Mouse (Mus musculus): ENCODE measurements at regions not wholly inside any gene's neighbourhood (a gene's known extent, or its start where the extent isn't known, plus 50 kb on each side); places are given as distances from the start of the nearest gene placed in this dataset.

DNA sequence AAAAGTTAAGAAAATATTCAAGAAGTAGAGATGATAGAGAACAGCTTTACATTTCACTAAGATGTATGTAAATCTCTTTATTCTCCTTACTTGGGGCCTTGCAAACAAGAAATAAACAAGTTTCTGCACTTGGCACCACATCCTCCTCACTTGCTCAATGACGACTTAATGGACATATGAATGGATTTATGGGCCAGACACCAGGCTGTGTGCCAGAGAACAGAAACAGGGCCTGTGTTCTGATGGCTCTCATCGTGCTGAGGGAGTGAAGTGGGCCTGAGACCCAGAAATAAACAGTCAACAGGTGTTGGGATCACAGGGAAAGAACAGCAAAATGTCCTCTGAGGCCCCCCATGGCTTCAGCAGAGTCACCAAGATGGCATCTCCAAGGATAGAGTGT lies 201.6 kb downstream of the Plpp3 start:
- intact Hi-C loops (cut with DNase I) = no loop called here

GRCm38 (mm10) chr4:105364496-105364895 lies 207.3 kb downstream of the Plpp3 start:
- DNase-seq (ENCODE audit: extremely low spot score in 1 of 2, low spot score in 2 of 2) = no peak
- intact Hi-C loops (cut with DNase I) = no loop called here

More for the DNA sequence above, 201.6 kb downstream of the Plpp3 start:
- no peak for DNase-seq (ENCODE audit: extremely low spot score in 1 of 2, low spot score in 2 of 2)

- intact Hi-C loops (cut with DNase I) = no loop called here
- DNase-seq (ENCODE audit: extremely low spot score in 1 of 2, low spot score in 2 of 2) = no peak
Measured at GRCm38 (mm10) chr4:105365076-105365475, 207.9 kb downstream of the Plpp3 start.

- DNase-seq (ENCODE audit: extremely low spot score in 1 of 2, low spot score in 2 of 2) = no peak
- intact Hi-C loops (cut with DNase I) = no loop called here
Measured at GRCm38 (mm10) chr4:105376591-105376990, 219.4 kb downstream of the Plpp3 start.

GRCm38 (mm10) chr4:105377469-105378187 lies 220.5 kb downstream of the Plpp3 start:
- intact Hi-C loops (cut with DNase I) = no loop called here
- DNase-seq (ENCODE audit: extremely low spot score in 1 of 2, low spot score in 2 of 2) = no peak

DNA sequence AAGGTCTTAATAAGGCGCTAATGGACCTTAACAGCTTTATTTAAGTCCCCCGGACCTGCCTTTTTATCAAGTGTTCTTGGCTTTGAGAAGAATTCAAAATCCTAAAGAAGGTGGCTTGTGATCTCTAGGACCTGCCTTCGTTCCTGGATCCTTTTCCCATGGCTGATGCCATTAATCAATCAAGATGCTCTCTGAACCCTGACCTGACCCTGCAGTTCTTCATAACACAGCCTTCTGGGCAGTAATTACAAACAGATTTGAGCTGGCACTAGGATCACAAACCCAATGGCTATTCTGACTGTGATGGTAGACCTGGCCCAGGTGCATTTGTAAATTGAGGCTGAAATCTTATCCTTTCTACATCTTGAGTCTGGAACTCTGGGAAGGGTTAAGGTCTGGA lies 227.7 kb downstream of the Plpp3 start:
- intact Hi-C loops (cut with DNase I) = no loop called here
- no peak for DNase-seq (ENCODE audit: extremely low spot score in 1 of 2, low spot score in 2 of 2)

GRCm38 (mm10) chr4:105385481-105385880 lies 228.3 kb downstream of the Plpp3 start:
- no peak for DNase-seq (ENCODE audit: extremely low spot score in 1 of 2, low spot score in 2 of 2)
- intact Hi-C loops (cut with DNase I) = no loop called here

DNA sequence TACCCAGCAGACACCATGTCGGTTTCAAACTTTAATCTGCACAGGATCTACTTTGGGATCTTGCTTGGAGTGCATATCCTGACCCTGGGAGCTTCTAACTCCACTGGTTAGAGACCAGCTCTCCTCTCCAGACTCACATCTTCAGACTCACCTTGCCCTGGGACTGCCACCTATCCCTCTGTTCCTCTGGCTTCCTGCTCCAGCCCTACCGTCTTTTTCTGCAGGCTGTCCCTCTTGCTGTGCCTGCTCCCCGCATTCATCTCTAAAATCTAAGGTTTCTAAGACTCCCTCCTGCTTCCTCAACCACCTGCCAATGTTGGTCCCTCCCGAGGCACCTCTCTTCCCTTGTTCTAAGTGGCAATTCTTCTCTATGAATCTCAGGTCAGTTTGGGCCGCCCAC lies 233.2 kb downstream of the Plpp3 start:
- peak in 1 of 2 experiments; percentile 35 for DNase-seq (ENCODE audit: extremely low spot score in 1 of 2, low spot score in 2 of 2)
- intact Hi-C loops (cut with DNase I) = no loop called here

- no peak for DNase-seq (ENCODE audit: extremely low spot score in 1 of 2, low spot score in 2 of 2)
- intact Hi-C loops (cut with DNase I) = no loop called here
Measured at GRCm38 (mm10) chr4:105394366-105394765, 237.2 kb downstream of the Plpp3 start.

DNA sequence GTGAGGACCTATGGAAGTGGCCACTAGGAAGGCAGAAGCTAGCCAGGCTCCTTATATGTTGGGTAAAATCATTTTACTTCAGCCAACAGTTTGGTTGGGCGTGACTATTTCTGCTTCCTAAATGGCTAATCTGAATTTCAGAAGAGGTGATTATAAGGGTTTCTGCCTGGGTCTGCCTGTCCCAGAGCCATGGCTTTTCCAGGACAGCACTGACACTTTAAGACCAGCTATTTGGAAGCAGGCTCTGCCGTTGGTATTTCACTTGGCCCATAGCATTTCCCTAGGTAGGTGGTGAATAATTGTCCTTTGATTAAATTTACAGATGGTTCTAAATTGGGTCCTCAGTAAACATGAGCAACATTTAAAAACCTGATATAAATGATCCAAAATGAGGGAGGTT lies 240.3 kb downstream of the Plpp3 start:
- no peak for DNase-seq (ENCODE audit: extremely low spot score in 1 of 2, low spot score in 2 of 2)
- intact Hi-C loops (cut with DNase I) = no loop called here

DNA sequence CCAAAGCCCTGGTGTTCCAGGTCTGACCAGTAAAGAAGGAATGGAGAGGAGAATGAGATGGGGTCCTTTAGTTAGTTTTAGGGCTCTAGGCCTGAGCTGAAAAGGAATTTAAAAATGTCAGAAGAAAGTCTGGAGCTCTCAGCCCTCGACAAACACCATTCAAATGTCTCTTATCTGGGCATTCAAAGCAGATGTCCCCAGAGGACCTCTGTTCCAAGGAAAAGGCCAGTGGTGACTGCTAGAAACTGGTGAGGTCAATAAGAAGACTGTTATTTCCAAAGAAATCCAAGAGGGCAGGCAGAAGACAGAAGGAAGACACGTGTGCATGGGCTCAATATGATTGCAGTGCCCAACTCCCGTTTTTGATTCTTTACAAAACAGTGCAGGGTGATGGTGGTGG lies 244.9 kb downstream of the Plpp3 start:
- DNase-seq (ENCODE audit: extremely low spot score in 1 of 2, low spot score in 2 of 2) = no peak
- intact Hi-C loops (cut with DNase I) = no loop called here

DNA sequence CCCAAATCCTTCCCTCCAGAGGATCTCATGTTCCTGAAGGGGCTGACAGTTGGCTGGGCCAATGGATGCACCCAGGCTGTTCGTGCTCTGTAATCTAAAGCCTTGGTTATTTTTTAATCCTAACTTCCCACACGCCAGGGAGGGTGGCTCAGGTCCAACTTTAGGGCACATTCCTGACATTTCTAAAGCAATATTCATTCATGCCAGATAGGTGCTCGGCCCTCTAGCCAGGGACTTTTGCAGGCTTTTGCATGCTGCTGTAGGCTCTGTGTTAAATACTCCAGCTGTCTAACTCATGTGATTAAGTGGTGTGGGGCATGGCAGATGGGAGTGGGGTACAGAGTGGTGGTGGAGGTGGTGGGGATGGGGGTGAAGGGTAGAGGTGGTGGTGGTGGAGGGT lies 246.0 kb downstream of the Plpp3 start:
- intact Hi-C loops (cut with DNase I) = no loop called here

DNA sequence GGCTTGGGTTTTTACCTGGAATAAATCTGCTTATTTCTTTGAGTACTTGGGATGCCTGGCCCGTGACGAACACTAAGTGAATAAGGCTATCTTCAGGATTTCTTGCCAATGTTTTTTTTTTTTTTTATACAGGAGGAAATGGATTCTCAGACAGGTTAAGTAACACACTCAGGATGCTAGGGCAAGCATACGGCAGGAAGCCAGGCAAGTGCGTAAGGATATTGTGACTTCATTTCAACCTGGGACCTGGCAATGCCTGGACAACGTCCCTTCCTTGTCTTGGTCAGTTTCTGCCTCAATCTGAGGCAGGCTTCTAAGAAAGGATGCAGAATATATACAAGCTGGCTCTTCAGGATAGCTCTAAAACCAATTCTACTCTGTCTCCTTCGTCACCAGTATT lies 246.5 kb downstream of the Plpp3 start:
- intact Hi-C loops (cut with DNase I) = no loop called here
- DNase-seq (ENCODE audit: extremely low spot score in 1 of 2, low spot score in 2 of 2) = no peak

More for the DNA sequence above, 246.0 kb downstream of the Plpp3 start:
- no peak for DNase-seq (ENCODE audit: extremely low spot score in 1 of 2, low spot score in 2 of 2)

DNA sequence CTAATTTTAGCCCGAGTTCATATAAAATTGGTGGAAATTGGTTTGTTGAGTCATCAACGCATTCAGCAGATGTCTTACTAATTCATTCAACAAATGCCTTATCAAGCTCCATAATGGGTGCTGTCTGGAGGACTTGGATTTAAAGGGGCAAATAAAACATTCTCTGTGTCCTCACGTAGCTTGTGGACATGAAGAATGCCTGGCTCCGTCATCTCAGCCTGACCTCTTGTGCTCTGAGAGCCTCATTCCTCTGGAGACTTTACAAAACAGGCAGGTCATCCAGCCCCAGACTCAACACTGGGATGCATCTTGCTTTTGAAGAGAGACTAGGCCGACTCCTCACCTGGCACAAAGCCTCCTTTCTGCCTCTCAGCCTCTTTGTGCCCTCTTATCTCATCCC lies 248.6 kb downstream of the Plpp3 start:
- intact Hi-C loops (cut with DNase I) = no loop called here
- DNase-seq (ENCODE audit: extremely low spot score in 1 of 2, low spot score in 2 of 2) = no peak

DNA sequence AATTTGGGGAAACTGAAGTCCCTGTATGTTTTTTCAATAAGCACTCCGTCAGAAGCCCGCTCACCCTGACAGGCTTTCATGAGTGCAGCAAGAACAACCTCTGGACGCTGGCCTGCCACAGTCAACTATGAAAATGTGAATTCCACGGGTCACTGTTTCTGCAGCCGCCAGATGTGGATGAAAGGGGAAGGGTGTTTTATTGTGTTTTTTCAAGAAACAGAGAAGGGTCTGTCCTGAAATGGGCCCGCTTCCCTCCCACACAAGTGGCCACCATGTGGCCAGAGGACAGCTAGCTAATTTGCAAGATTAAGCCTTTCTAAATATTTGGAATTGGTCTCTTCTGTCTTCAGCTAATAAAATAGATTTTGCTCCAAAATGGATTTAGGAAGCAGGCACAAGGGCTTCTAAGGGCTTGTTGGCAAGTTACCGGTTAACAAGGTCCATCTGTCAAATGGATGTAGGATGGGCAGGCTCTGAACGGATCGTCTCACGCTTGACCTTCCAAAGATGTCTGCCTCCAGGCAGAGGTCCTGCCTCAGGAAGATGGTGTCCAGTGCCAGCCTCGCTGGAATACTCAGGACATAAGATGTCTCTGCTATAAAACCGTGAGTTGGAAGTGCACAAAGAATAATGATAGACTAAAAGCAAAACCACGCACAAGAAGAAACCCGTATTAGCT lies 249.8 kb downstream of the Plpp3 start:
- intact Hi-C loops (cut with DNase I) = no loop called here

GRCm38 (mm10) chr4:105408896-105409295 lies 251.7 kb downstream of the Plpp3 start:
- DNase-seq (ENCODE audit: extremely low spot score in 1 of 2, low spot score in 2 of 2) = no peak
- intact Hi-C loops (cut with DNase I) = no loop called here

More for the DNA sequence above, 249.8 kb downstream of the Plpp3 start:
- DNase-seq (ENCODE audit: extremely low spot score in 1 of 2, low spot score in 2 of 2) = no peak

GRCm38 (mm10) chr4:105417166-105417565 lies 260.0 kb downstream of the Plpp3 start:
- no peak for DNase-seq (ENCODE audit: extremely low spot score in 1 of 2, low spot score in 2 of 2)
- intact Hi-C loops (cut with DNase I) = no loop called here

GRCm38 (mm10) chr4:105422466-105422865 lies 265.3 kb downstream of the Plpp3 start:
- intact Hi-C loops (cut with DNase I) = no loop called here
- DNase-seq (ENCODE audit: extremely low spot score in 1 of 2, low spot score in 2 of 2) = no peak

GRCm38 (mm10) chr4:105423727-105424201 lies 266.6 kb downstream of the Plpp3 start:
- intact Hi-C loops (cut with DNase I) = no loop called here

GRCm38 (mm10) chr4:105425086-105425485 lies 267.9 kb downstream of the Plpp3 start:
- intact Hi-C loops (cut with DNase I) = no loop called here

More at GRCm38 (mm10) chr4:105423727-105424201, 266.6 kb downstream of the Plpp3 start:
- no peak for DNase-seq (ENCODE audit: extremely low spot score in 1 of 2, low spot score in 2 of 2)

More at GRCm38 (mm10) chr4:105425086-105425485, 267.9 kb downstream of the Plpp3 start:
- no peak for DNase-seq (ENCODE audit: extremely low spot score in 1 of 2, low spot score in 2 of 2)
